Mouse (Mus musculus) MEL (cell line): ENCODE measurements around the gene Apbb2. TPM values are rescaled to one million over a fixed set of nuclear protein-coding genes. Genes with fewer than 3 reads are reported as not detected.

ENCODE experiments used
- DNase-seq: peaks from one replicate; pipeline ENCODE4 v3.0.0; 2011; ENCODE audit warnings: low read depth, low spot score
- H3K27ac ChIP-seq: 2 replicates; pipeline ENCODE4 v1.5.1; 2012; ENCODE audit warnings: low read depth, mild to moderate bottlenecking, control low read depth, low read length, moderate library complexity; ENCODE audit not compliant: control insufficient read depth
- H3K27me3 ChIP-seq, 2 experiments: fragments of 150-350 bp in 1 of 2; sonication (generic) in 1 of 2; 2 replicates each; pipeline ENCODE4 v1.6.1; 2012; ENCODE audit warnings: low read length in 2 of 2, mild to moderate bottlenecking in 2 of 2, improper control_type of control experiment in 1 of 2, moderate library complexity in 1 of 2; ENCODE audit not compliant: insufficient read depth in 2 of 2, control insufficient read depth in 1 of 2
- H3K36me3 ChIP-seq, 2 experiments: 2 replicates each; pipeline ENCODE4 v1.6.1; 2012 to 2014; ENCODE audit warnings: low read length in 2 of 2, improper control_type of control experiment in 1 of 2, inconsistent platforms in 1 of 2, mild to moderate bottlenecking in 1 of 2; ENCODE audit not compliant: insufficient read depth in 2 of 2, control insufficient read depth in 1 of 2
- H3K4me1 ChIP-seq, 2 experiments: fragments of 150-350 bp in 1 of 2; sonication (generic) in 1 of 2; 2 replicates each; pipeline ENCODE4 v1.6.1; 2012; ENCODE audit warnings: low read length in 2 of 2, improper control_type of control experiment in 1 of 2, mild to moderate bottlenecking in 1 of 2; ENCODE audit not compliant: insufficient read depth in 2 of 2, control insufficient read depth in 1 of 2
- H3K4me3 ChIP-seq, 2 experiments: fragments of 150-350 bp in 1 of 2; sonication (generic) in 1 of 2; 2 replicates each; pipeline ENCODE4 v1.5.1; 2012; ENCODE audit warnings: low read depth in 2 of 2, low read length in 2 of 2, mild to moderate bottlenecking in 2 of 2, moderate library complexity in 2 of 2, control low read depth in 1 of 2, improper control_type of control experiment in 1 of 2; ENCODE audit not compliant: control insufficient read depth in 1 of 2, insufficient read depth in 1 of 2
- H3K79me2 ChIP-seq: 2 replicates; pipeline ENCODE4 v1.6.1; 2012; ENCODE audit warnings: mild to moderate bottlenecking, low read length, moderate library complexity; ENCODE audit not compliant: control insufficient read depth, poor library complexity, insufficient read depth
- H3K9ac ChIP-seq: 2 replicates; pipeline ENCODE4 v1.6.1; 2012; ENCODE audit warnings: low read depth, mild to moderate bottlenecking, control low read depth, low read length, moderate library complexity; ENCODE audit not compliant: control insufficient read depth, poor library complexity, severe bottlenecking
- H3K9me3 ChIP-seq: fragments of 150-350 bp; sonication (generic); replicated peaks from 2 replicates; pipeline ENCODE4 v1.6.1; 2012; ENCODE audit warnings: mild to moderate bottlenecking, low read length, improper control_type of control experiment, moderate library complexity; ENCODE audit not compliant: insufficient read depth
- CHD1 ChIP-seq: IDR thresholded peaks from 2 replicates; pipeline ENCODE4 v1.6.1; 2012; ENCODE audit warnings: low read depth, mild to moderate bottlenecking, inconsistent platforms, low read length, improper control_type of control experiment
- CTCF ChIP-seq, 3 experiments: IDR thresholded peaks in 2 of 3; conservative IDR thresholded peaks in 1 of 3; 2 replicates each; pipeline ENCODE4 v1.5.1; 2011 to 2012; ENCODE audit warnings: low read length in 3 of 3, low read depth in 2 of 3, mild to moderate bottlenecking in 2 of 3, improper control_type of control experiment in 1 of 3, inconsistent platforms in 1 of 3, mixed read lengths in 1 of 3, moderate library complexity in 1 of 3; ENCODE audit not compliant: control insufficient read depth in 1 of 3, insufficient read depth in 1 of 3, poor library complexity in 1 of 3, severe bottlenecking in 1 of 3
- ETS1 ChIP-seq: IDR thresholded peaks from 2 replicates; pipeline ENCODE4 v1.6.1; 2012; ENCODE audit warnings: low read depth, mild to moderate bottlenecking, inconsistent platforms, low read length, improper control_type of control experiment, moderate library complexity
- GABPA ChIP-seq: IDR thresholded peaks from 2 replicates; pipeline ENCODE4 v1.6.1; 2012; ENCODE audit warnings: low read depth, mild to moderate bottlenecking, inconsistent platforms, low read length, improper control_type of control experiment, moderate library complexity
- GATA1 ChIP-seq: IDR thresholded peaks from 2 replicates; pipeline ENCODE4 v1.6.1; 2011; ENCODE audit warnings: low read depth, low read length, improper control_type of control experiment
- HCFC1 ChIP-seq: IDR thresholded peaks from 2 replicates; pipeline ENCODE4 v1.6.1; 2012; ENCODE audit warnings: low read depth, mild to moderate bottlenecking, inconsistent platforms, low read length, improper control_type of control experiment, moderate library complexity
- MAFK ChIP-seq: IDR thresholded peaks from 2 replicates; pipeline ENCODE4 v1.6.1; 2011; ENCODE audit warnings: low read depth, mild to moderate bottlenecking, low read length, improper control_type of control experiment, borderline replicate concordance
- MXI1 ChIP-seq: IDR thresholded peaks from 2 replicates; pipeline ENCODE4 v1.6.1; 2011; ENCODE audit warnings: mild to moderate bottlenecking, low read depth, low read length, improper control_type of control experiment
- MYB ChIP-seq: IDR thresholded peaks from 2 replicates; pipeline ENCODE4 v1.6.1; 2011; ENCODE audit warnings: mild to moderate bottlenecking, low read depth, low read length, improper control_type of control experiment
- NELFE ChIP-seq: IDR thresholded peaks from 2 replicates; pipeline ENCODE4 v1.6.1; 2011; ENCODE audit warnings: low read depth, low read length, improper control_type of control experiment
- POLR2A ChIP-seq, 2 experiments: IDR thresholded peaks; 2 replicates each; pipeline ENCODE4 v1.6.1; 2011 to 2012; ENCODE audit warnings: low read length in 2 of 2, mild to moderate bottlenecking in 2 of 2, control low read depth in 1 of 2, improper control_type of control experiment in 1 of 2, low read depth in 1 of 2, moderate library complexity in 1 of 2; ENCODE audit not compliant: control insufficient read depth in 1 of 2, insufficient read depth in 1 of 2, poor library complexity in 1 of 2
- POLR2AphosphoS5 ChIP-seq: IDR thresholded peaks from 2 replicates; pipeline ENCODE4 v1.6.1; 2012; ENCODE audit warnings: low read depth, borderline replicate concordance, mild to moderate bottlenecking, inconsistent platforms, low read length, moderate library complexity, mixed read lengths
- RAD21 ChIP-seq: IDR thresholded peaks from 2 replicates; pipeline ENCODE4 v1.6.1; 2011; ENCODE audit warnings: mild to moderate bottlenecking, low read depth, low read length, improper control_type of control experiment
- RCOR1 ChIP-seq: IDR thresholded peaks from 2 replicates; pipeline ENCODE4 v1.6.1; 2012; ENCODE audit warnings: low read depth, mild to moderate bottlenecking, inconsistent platforms, low read length, improper control_type of control experiment
- TAL1 ChIP-seq: IDR thresholded peaks from 2 replicates; pipeline ENCODE4 v1.6.1; 2012; ENCODE audit warnings: mild to moderate bottlenecking, inconsistent platforms, low read length, moderate library complexity, mixed read lengths
- TBP ChIP-seq: IDR thresholded peaks from 2 replicates; pipeline ENCODE4 v1.8.0; 2011; ENCODE audit warnings: low read depth, low read length, improper control_type of control experiment
- USF1 ChIP-seq: IDR thresholded peaks from 2 replicates; pipeline ENCODE4 v1.6.1; 2014; ENCODE audit warnings: low read depth, mild to moderate bottlenecking, inconsistent platforms, low read length, improper control_type of control experiment, moderate library complexity
- USF2 ChIP-seq, 2 experiments: IDR thresholded peaks; 2 replicates each; pipeline ENCODE4 v1.6.1; 2011 to 2012; ENCODE audit warnings: improper control_type of control experiment in 2 of 2, low read length in 2 of 2, borderline replicate concordance in 1 of 2, inconsistent platforms in 1 of 2, low read depth in 1 of 2, mild to moderate bottlenecking in 1 of 2; ENCODE audit not compliant: insufficient read depth in 1 of 2
- ZKSCAN1 ChIP-seq: IDR thresholded peaks from 2 replicates; pipeline ENCODE4 v1.6.1; 2012; ENCODE audit warnings: low read depth, mild to moderate bottlenecking, inconsistent platforms, low read length, improper control_type of control experiment, moderate library complexity
- ZMIZ1 ChIP-seq: IDR thresholded peaks from 2 replicates; pipeline ENCODE4 v1.6.1; 2012; ENCODE audit warnings: low read depth, mild to moderate bottlenecking, inconsistent platforms, low read length, improper control_type of control experiment, moderate library complexity
- polyA plus RNA-seq, 2 experiments: library from polyadenylated mRNA; stranded (reverse) in 1 of 2; unstranded in 1 of 2; fragments of >175 nt in 1 of 2; fragments of >200 nt in 1 of 2; gene quantifications; 2 replicates each; pipeline versions ENCODE4 v1.2.1 to v1.2.4; 2012; ENCODE audit warnings: low replicate concordance in 2 of 2, low read depth in 1 of 2; ENCODE audit not compliant: insufficient read length in 2 of 2, insufficient read depth in 1 of 2, missing spikeins in 1 of 2
- total RNA-seq: library from RNA; depleted of rRNA; stranded (reverse); fragments of 300-350 nt; gene quantifications from 2 replicates; pipeline ENCODE4 v1.2.3, GENCODE M21; 2012

The Apbb2 gene
- total and polyA plus RNA-seq, 3 experiments = not detected

DNA sequence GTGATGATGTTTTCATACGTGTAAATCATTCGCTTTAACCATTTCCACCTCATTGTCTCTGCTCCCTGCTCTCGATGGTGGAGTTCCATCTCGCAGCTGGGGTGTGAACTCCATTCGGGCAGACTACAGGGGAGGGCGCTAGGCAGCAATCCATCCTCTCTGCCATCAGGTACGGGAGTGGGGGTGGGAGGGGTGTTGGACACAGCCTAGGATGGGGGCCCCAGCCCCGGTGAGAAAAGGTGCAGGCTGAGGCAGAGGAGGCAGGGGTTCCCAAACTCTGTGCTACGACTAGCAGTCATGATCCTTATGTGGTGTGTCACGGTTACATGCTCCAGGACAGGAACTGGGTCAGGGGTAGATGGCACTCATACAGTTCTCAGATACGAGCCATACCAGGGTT lies 144.4 kb downstream of the Apbb2 start:
- H3K36me3 ChIP-seq = no peaks in the 10 kb centered on the region
- no peak for TF ChIP-seq MAFK
- H3K9ac ChIP-seq = no peak overlapping the region
- H3K4me1 ChIP-seq = no peaks in the 10 kb centered on the region
- H3K9me3 ChIP-seq = no peaks in the 10 kb centered on the region
- H3K79me2 ChIP-seq = no peaks in the 10 kb centered on the region
- no peak for DNase-seq
- H3K27me3 ChIP-seq = no peaks in the 10 kb centered on the region
- H3K27ac ChIP-seq = no peak overlapping the region
- no peak overlapping the region for H3K4me3 ChIP-seq

DNA sequence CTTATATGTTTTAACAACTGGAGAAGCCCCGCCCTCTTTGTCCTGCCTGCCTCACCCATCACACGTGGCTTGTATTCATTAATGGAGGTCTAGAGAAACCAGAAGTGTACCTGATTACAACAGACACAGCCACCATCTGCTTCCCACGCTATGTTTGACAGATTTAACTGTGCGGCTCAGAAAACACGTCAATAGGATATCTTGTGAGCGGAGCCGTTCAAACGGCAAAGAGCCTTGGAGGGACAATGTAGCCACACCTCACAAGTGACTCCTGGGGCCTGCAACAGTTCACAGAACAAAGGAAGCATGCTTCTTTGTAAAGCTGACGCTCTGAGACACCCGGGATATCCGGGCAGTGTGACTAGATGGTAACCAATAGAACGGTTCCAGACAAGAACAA lies 145.0 kb downstream of the Apbb2 start:
- H3K4me1 ChIP-seq = no peaks in the 10 kb centered on the region
- no peaks in the 10 kb centered on the region for H3K36me3 ChIP-seq
- H3K79me2 ChIP-seq = no peaks in the 10 kb centered on the region
- DNase-seq = no peak
- no peaks in the 10 kb centered on the region for H3K9me3 ChIP-seq
- TF ChIP-seq USF2 (IDR thresholded peaks at IDR 0.05; ENCODE audit: borderline replicate concordance in 1 of 2, insufficient read depth in 1 of 2, low read depth in 1 of 2, low read length in 2 of 2) = no peak
- no peak for TF ChIP-seq ZMIZ1
- TF ChIP-seq TBP = no peak
- TF ChIP-seq USF1 = no peak
- no peak for TF ChIP-seq MAFK
- TF ChIP-seq RAD21 = no peak
- no peak for TF ChIP-seq TAL1
- no peak for TF ChIP-seq ETS1
- no peak for TF ChIP-seq GATA1
- no peak for TF ChIP-seq RCOR1
- TF ChIP-seq POLR2A (IDR thresholded peaks at IDR 0.05; ENCODE audit: control insufficient read depth in 1 of 2, insufficient read depth in 1 of 2, low read depth in 1 of 2, low read length in 2 of 2, poor library complexity in 1 of 2) = no peak
- no peak for TF ChIP-seq MYB
- TF ChIP-seq CTCF (IDR thresholded peaks at IDR 0.05 in 2 of 3, conservative IDR thresholded peaks at IDR 0.05 in 1 of 3; ENCODE audit: control insufficient read depth in 1 of 3, insufficient read depth in 1 of 3, low read depth in 2 of 3, low read length in 3 of 3, poor library complexity in 1 of 3, severe bottlenecking in 1 of 3) = no peak
- no peak for TF ChIP-seq POLR2AphosphoS5
- no peak for TF ChIP-seq MXI1
- TF ChIP-seq CHD1 = no peak
- TF ChIP-seq ZKSCAN1 = no peak
- no peak for TF ChIP-seq NELFE
- TF ChIP-seq GABPA = no peak
- TF ChIP-seq HCFC1 = no peak
- no peak overlapping the region for H3K9ac ChIP-seq
- H3K27me3 ChIP-seq = no peaks in the 10 kb centered on the region
- no peak overlapping the region for H3K27ac ChIP-seq
- no peak overlapping the region for H3K4me3 ChIP-seq
